Mouse (Mus musculus): ENCODE data around the gene Pjvk.

- TF ChIP-seq POLR2A (IDR thresholded peaks at IDR 0.05; ENCODE audit: low read depth, low read length) (no peak), CTCF (IDR thresholded peaks at IDR 0.05; ENCODE audit: extremely low read depth, insufficient read depth, insufficient read length, insufficient replicate concordance) (no peak)
Observed at GRCm38 (mm10) chr2:76672134-76672745, 24.0 kb downstream of the Pjvk start.
